Mouse (Mus musculus) mesoderm, embryonic 11.5 days (tissue): ENCODE results near the gene Slc19a3.
"Not testable (repeated sequence)": the region's sequence is repeated elsewhere in the genome, so short reads cannot be mapped to it uniquely, and the experiment has no call there.

ENCODE experiments used
- DNase-seq: peaks from one replicate; pipeline ENCODE4 v3.0.0-alpha.2; 2012; ENCODE audit warnings: low read depth, low spot score

Slc19a3 gene

GRCm38 (mm10) chr1:83007471-83007870 is 30.8 kb downstream of the Slc19a3 start:
- DNase-seq = no peak

- DNase-seq = no peak
These were observed 31.7 kb downstream of the Slc19a3 start for GRCm38 (mm10) chr1:83006218-83007179.

- DNase-seq = not testable (repeated sequence)
These were observed 37.9 kb downstream of the Slc19a3 start, which contains the start of gene Gm47959 for GRCm38 (mm10) chr1:83000306-83000705. Gene Gm47959 (plus strand): TSS chr1:83000548.

GRCm38 (mm10) chr1:82993947-82994346 is 44.3 kb downstream of the Slc19a3 start:
- DNase-seq = no peak

- no peak for DNase-seq
These were observed 46.2 kb downstream of the Slc19a3 start for GRCm38 (mm10) chr1:82992093-82992492.

GRCm38 (mm10) chr1:82991596-82991995 is 46.7 kb downstream of the Slc19a3 start:
- DNase-seq = no peak

GRCm38 (mm10) chr1:82991062-82991461 is 47.2 kb downstream of the Slc19a3 start:
- no peak for DNase-seq

GRCm38 (mm10) chr1:82987530-82988198 is 50.6 kb downstream of the Slc19a3 start:
- DNase-seq = peak; percentile 76

GRCm38 (mm10) chr1:82986738-82987137 is 51.5 kb downstream of the Slc19a3 start:
- DNase-seq = no peak

GRCm38 (mm10) chr1:82977840-82978239 is 60.4 kb downstream of the Slc19a3 start:
- no peak for DNase-seq

- no peak for DNase-seq
These were observed 62.5 kb downstream of the Slc19a3 start for GRCm38 (mm10) chr1:82975750-82976149.

- DNase-seq = no peak
These were observed 63.9 kb downstream of the Slc19a3 start for GRCm38 (mm10) chr1:82974342-82974741.

- DNase-seq = no peak
These were observed 64.3 kb downstream of the Slc19a3 start for GRCm38 (mm10) chr1:82973901-82974300.

- DNase-seq = no peak
These were observed 65.0 kb downstream of the Slc19a3 start for GRCm38 (mm10) chr1:82973244-82973643.

GRCm38 (mm10) chr1:82972046-82972445 is 66.2 kb downstream of the Slc19a3 start:
- peak; percentile 14 for DNase-seq

- peak; percentile 12 for DNase-seq
These were observed 71.8 kb downstream of the Slc19a3 start for GRCm38 (mm10) chr1:82966413-82966812.
